In genomic region chr11:118201833-118202409, GRCm38 (mm10) we compare ENCODE assay signal across 10 mouse cellular contexts. TPM values are rescaled to one million over a fixed set of nuclear protein-coding genes. Genes with fewer than 3 reads are reported as not detected.
DNase-seq lines count a peak whose midpoint lies in the region; ATAC-seq and TF ChIP-seq lines count a peak whose summit lies in the region.
"Had no signal": no experiment of that assay in that cellular context is flagged by ENCODE, and none has a peak within 500 bp of the region (broad histone marks: within the 10 kb centered on the region; RNA-seq: fewer than 3 reads in every experiment).

No protein-coding gene starts in this region.

- H3K9me3 ChIP-seq in heart, embryonic 11.5 days (replicated peaks; ENCODE audit: control insufficient read depth, low read length): no peaks in the 10 kb centered on the region
- H3K9me3 ChIP-seq in hindbrain, embryonic 13.5 days: no peaks in the 10 kb centered on the region
- no peaks in the 10 kb centered on the region for H3K9me3 ChIP-seq in liver, postnatal 0 days (ENCODE audit: low read length)
- H3K9me3 ChIP-seq: G1E had no signal

- no peak for TF ChIP-seq CTCF in liver, postnatal 0 days (IDR thresholded peaks at IDR 0.05; ENCODE audit: low read depth)

- no peak for DNase-seq in heart, postnatal 4 days
- peak; percentile 88 for DNase-seq in brain, adult 2 months (ENCODE audit: low read depth, low spot score)
- DNase-seq in liver, postnatal 0 days: no peak
- no peak for DNase-seq in gastrocnemius, postnatal 36 days
- DNase-seq in lung, postnatal 14 days: no peak

- intact Hi-C loops in gastrocnemius, postnatal 36 days (cut with DNase I): no loop called here

- H3K4me2 ChIP-seq in heart, embryonic 11.5 days: peak overlapping the region; percentile 83
- H3K4me2 ChIP-seq in hindbrain, embryonic 13.5 days: peak overlapping the region; percentile 79
- H3K4me2 ChIP-seq in liver, postnatal 0 days (ENCODE audit: low read depth, low read length): peak overlapping the region; percentile 58

- TF ChIP-seq EP300 in liver, postnatal 0 days (IDR thresholded peaks at IDR 0.05; ENCODE audit: low read depth): no peak

- ATAC-seq in heart, embryonic 11.5 days (replicated peaks; ENCODE audit: insufficient number of reproducible peaks, low FRiP score, low TSS enrichment): 0 out of 2 replicates have a peak, but pooled peaks have one; percentile 4
- ATAC-seq in hindbrain, embryonic 13.5 days (ENCODE audit: low FRiP score): peak; percentile 74
- ATAC-seq in liver, postnatal 0 days: no peak
- no peak for ATAC-seq in megakaryocyte-erythroid progenitor cell, adult 5-6 weeks (replicated peaks; ENCODE audit: low FRiP score, low TSS enrichment, poor library complexity, severe bottlenecking)

- no peaks in the 10 kb centered on the region for H3K36me3 ChIP-seq in heart, embryonic 11.5 days (ENCODE audit: control insufficient read depth, insufficient read depth, low read length)
- H3K36me3 ChIP-seq in hindbrain, embryonic 13.5 days: no peaks in the 10 kb centered on the region
- no peaks in the 10 kb centered on the region; the same call in 1 of the 2 replicates for H3K36me3 ChIP-seq in liver, postnatal 0 days (replicated peaks; ENCODE audit: insufficient read depth, low read length)
- H3K36me3 ChIP-seq: G1E had no signal

- H3K27ac ChIP-seq in heart, embryonic 11.5 days (ENCODE audit: low read depth, low read length): peak overlapping the region; percentile 88
- H3K27ac ChIP-seq in hindbrain, embryonic 13.5 days: peak overlapping the region; percentile 99
- H3K27ac ChIP-seq in liver, postnatal 0 days (ENCODE audit: low read depth): peak overlapping the region; percentile 52

- H3K4me3 ChIP-seq in heart, embryonic 11.5 days (ENCODE audit: low read depth, low read length): peak overlapping the region; percentile 45
- peak overlapping the region; percentile 58 for H3K4me3 ChIP-seq in hindbrain, embryonic 13.5 days
- no peak overlapping the region; the same call in 1 of the 2 replicates for H3K4me3 ChIP-seq in liver, postnatal 0 days (ENCODE audit: low read depth, low read length)
- H3K4me3 ChIP-seq: erythroblast, embryonic 14.5 days had no signal

- no peaks in the 10 kb centered on the region for H3K27me3 ChIP-seq in heart, embryonic 11.5 days (ENCODE audit: control insufficient read depth, insufficient read depth, low read length)
- H3K27me3 ChIP-seq in hindbrain, embryonic 13.5 days: no peaks in the 10 kb centered on the region
- no peaks in the 10 kb centered on the region for H3K27me3 ChIP-seq in liver, postnatal 0 days (ENCODE audit: insufficient read depth, low read length)

- H3K9ac ChIP-seq in heart, embryonic 11.5 days (ENCODE audit: low read depth, low read length): peak overlapping the region; percentile 71
- H3K9ac ChIP-seq in hindbrain, embryonic 13.5 days: peak overlapping the region; percentile 90
- H3K9ac ChIP-seq in liver, postnatal 0 days (replicated peaks): peak overlapping the region; percentile 54; the same call in 1 of the 2 replicates

- 19% methylated on average over 9 of the region's 9 CpGs for WGBS in heart, embryonic 11.5 days (ENCODE audit: insufficient replicate concordance)
- 8% methylated on average over 9 of the region's 9 CpGs for WGBS in hindbrain, embryonic 13.5 days
- 51% methylated on average over 9 of the region's 9 CpGs for WGBS in liver, postnatal 0 days (ENCODE audit: insufficient replicate concordance)

- peaks cover 79% of the 10 kb centered on the region for H3K4me1 ChIP-seq in heart, embryonic 11.5 days (ENCODE audit: control insufficient read depth, insufficient read depth, low read length)
- peaks cover 69% of the 10 kb centered on the region for H3K4me1 ChIP-seq in hindbrain, embryonic 13.5 days (replicated peaks)
- H3K4me1 ChIP-seq in liver, postnatal 0 days (ENCODE audit: insufficient read depth): peaks cover 68% of the 10 kb centered on the region

RNA-seq across cellular contexts. Expression of gene Cyth1, which starts 46.5 kb away (rescaled TPM):
- polyA plus RNA-seq in heart, embryonic 11.5 days (2014; fragmentation: Nextera tagmentation; extraction: Ambion mirVana): 10.6 and 12.7 TPM in 2 replicates
- total RNA-seq in heart, postnatal 4 days (2021): 10 to 100 TPM; 38.3 to 39.1 TPM
- 24.0 and 24.4 TPM in 2 replicates for polyA plus RNA-seq in hindbrain, embryonic 13.5 days (2015; fragmentation: Nextera tagmentation; extraction: Ambion mirVana)
- 7.0 and 7.9 TPM in 2 replicates for polyA plus RNA-seq in liver, postnatal 0 days (2015; fragmentation: Nextera tagmentation; extraction: Ambion mirVana)
- 10 to 100 TPM; 33.5 to 34.7 TPM for total RNA-seq in gastrocnemius, postnatal 36 days (2021)
- total RNA-seq in megakaryocyte-erythroid progenitor cell, adult 5-6 weeks (2014; fragmentation: Nextera tagmentation): 6.8 and 14.3 TPM in 2 replicates
- 11.2 and 17.7 TPM in 2 replicates for total RNA-seq in megakaryocyte-erythroid progenitor cell, adult 5-6 weeks (2017)

Comparison
In these comparisons a context has a peak if more than half of its experiments do, and no peak if none do; other contexts are left out.
1. ATAC-seq: peak in heart, embryonic 11.5 days (single experiment) and hindbrain, embryonic 13.5 days (single experiment); none in liver, postnatal 0 days (single experiment) and megakaryocyte-erythroid progenitor cell, adult 5-6 weeks (single experiment).
2. Peak in every context shown above with its lines, with median percentiles within 50 percentile points of each other: H3K27ac ChIP-seq, H3K4me2 ChIP-seq and H3K9ac ChIP-seq.